Mouse (Mus musculus) thymus, postnatal 14 days (tissue): Measurements from ENCODE around the gene Selenow.
"Not testable (repeated sequence)": the region's sequence is repeated elsewhere in the genome, so short reads cannot be mapped to it uniquely, and the experiment has no call there.

ENCODE experiments used
- DNase-seq: peaks from one replicate; pipeline ENCODE4 v3.0.0; 2021

Gene Selenow

GRCm38 (mm10) chr7:15945721-15946536 is 23.7 kb upstream of the Selenow start, which contains the start of gene Nop53:
Gene Nop53 (minus strand): TSS chr7:15946074.
- DNase-seq: peak; percentile 89

GRCm38 (mm10) chr7:15945211-15945610 is 23.0 kb upstream of the Selenow start:
- DNase-seq: no peak

GRCm38 (mm10) chr7:15944311-15944710 is 22.1 kb upstream of the Selenow start:
- no peak for DNase-seq

- no peak for DNase-seq
Measured at GRCm38 (mm10) chr7:15938621-15939020, 16.4 kb upstream of the Selenow start.

GRCm38 (mm10) chr7:15937491-15937890 is 15.3 kb upstream of the Selenow start:
- DNase-seq: no peak

GRCm38 (mm10) chr7:15933437-15934359 is 11.5 kb upstream of the Selenow start:
- no peak for DNase-seq

GRCm38 (mm10) chr7:15931635-15932034 is 9.4 kb upstream of the Selenow start:
- no peak for DNase-seq

- DNase-seq: no peak
Measured at GRCm38 (mm10) chr7:15930543-15930942, 8.3 kb upstream of the Selenow start.

GRCm38 (mm10) chr7:15929910-15930309 is 7.7 kb upstream of the Selenow start:
- DNase-seq: peak; percentile 67

- peak; percentile 60 for DNase-seq
Measured at GRCm38 (mm10) chr7:15921796-15922195, 406 bp downstream of the Selenow start.

GRCm38 (mm10) chr7:15920645-15921190 is 1.5 kb downstream of the Selenow start:
- no peak for DNase-seq

GRCm38 (mm10) chr7:15919947-15920346 is 2.3 kb downstream of the Selenow start:
- DNase-seq: no peak

GRCm38 (mm10) chr7:15918371-15918770 is 3.8 kb downstream of the Selenow start:
- no peak for DNase-seq

GRCm38 (mm10) chr7:15916996-15917395 is 5.2 kb downstream of the Selenow start:
- DNase-seq: no peak

- no peak for DNase-seq
Measured at GRCm38 (mm10) chr7:15916134-15916723, 6.0 kb downstream of the Selenow start.

- not testable (repeated sequence) for DNase-seq
Measured at GRCm38 (mm10) chr7:15915695-15916094, 6.5 kb downstream of the Selenow start.

- DNase-seq: no peak
Measured at GRCm38 (mm10) chr7:15914751-15915150, 7.5 kb downstream of the Selenow start.

- DNase-seq: peak; percentile 54
Measured at GRCm38 (mm10) chr7:15914252-15914651, 8.0 kb downstream of the Selenow start.

- DNase-seq: peak; percentile 80
Measured at GRCm38 (mm10) chr7:15912183-15912582, 10.0 kb downstream of the Selenow start.

- DNase-seq: no peak
Measured at GRCm38 (mm10) chr7:15910521-15910920, 11.7 kb downstream of the Selenow start.

GRCm38 (mm10) chr7:15907971-15908590 is 14.1 kb downstream of the Selenow start:
- no peak for DNase-seq

- DNase-seq: no peak
Measured at GRCm38 (mm10) chr7:15906602-15907001, 15.6 kb downstream of the Selenow start.
